Mouse (Mus musculus) forebrain, embryonic 16.5 days (tissue): ENCODE measurements at regions not wholly inside any gene's neighbourhood (a gene's known extent, or its start where the extent isn't known, plus 50 kb on each side); places are given as distances from the start of the nearest gene placed in this dataset.

ENCODE experiments used
- ATAC-seq: fragments of 200-750 bp; cut with Nextera tagmentation; 2 replicates; pipeline ENCODE4 v1.8.0; 2017; ENCODE audit warnings: mild to moderate bottlenecking, moderate library complexity
- H3K27ac ChIP-seq: fragments of 300-500 bp; sonication (generic); 2 replicates; pipeline ENCODE4 v1.5.1; 2014; ENCODE audit warnings: low read length, control low read depth
- H3K27me3 ChIP-seq: fragments of 300-500 bp; sonication (generic); replicated peaks from 2 replicates; pipeline ENCODE4 v1.6.1; 2014; ENCODE audit warnings: low read length; ENCODE audit not compliant: control insufficient read depth, insufficient read depth
- H3K36me3 ChIP-seq: fragments of 300-500 bp; sonication (generic); 2 replicates; pipeline ENCODE4 v1.6.1; 2014; ENCODE audit not compliant: control insufficient read depth, insufficient read depth
- H3K4me1 ChIP-seq: fragments of 300-500 bp; sonication (generic); replicated peaks from 2 replicates; pipeline ENCODE4 v1.6.1; 2014; ENCODE audit warnings: low read length; ENCODE audit not compliant: control insufficient read depth, insufficient read depth
- H3K4me2 ChIP-seq: fragments of 300-500 bp; sonication (generic); 2 replicates; pipeline ENCODE4 v1.6.1; 2014; ENCODE audit warnings: mild to moderate bottlenecking, low read length, control low read depth
- H3K4me3 ChIP-seq: fragments of 300-500 bp; sonication (generic); replicated peaks from 2 replicates; pipeline ENCODE4 v1.5.1; 2014; ENCODE audit warnings: mild to moderate bottlenecking, low read length, control low read depth
- H3K9ac ChIP-seq: fragments of 300-500 bp; sonication (generic); replicated peaks from 2 replicates; pipeline ENCODE4 v1.6.1; 2014; ENCODE audit warnings: low read depth, low read length, control low read depth
- H3K9me3 ChIP-seq: fragments of 300-500 bp; sonication (generic); 2 replicates; pipeline ENCODE4 v1.6.1; 2016; ENCODE audit warnings: low read length; ENCODE audit not compliant: control insufficient read depth
- WGBS: fragments of 180-500 bp; shearing (Covaris S2); extraction: QIAGEN DNeasy Blood & Tissue Kit; methylation state at CpG from one replicate; pipeline ENCODE4 v1.1.7; 2014; 5-methylcytosine and 5-hydroxymethylcytosine counted together

GRCm38 (mm10) chr5:100249757-100250156, 90.1 kb upstream of the Tmem150c start:
- Histone ChIP-seq H3K36me3 (no peaks in the 10 kb centered on the region), H3K9ac (no peak overlapping the region), H3K4me3 (no peak overlapping the region), H3K4me1 (no peaks in the 10 kb centered on the region), H3K27me3 (no peaks in the 10 kb centered on the region), H3K4me2 (no peak overlapping the region), H3K9me3 (no peaks in the 10 kb centered on the region), H3K27ac (no peak overlapping the region)
- WGBS, result 63% methylated on average over 3 of the region's 3 CpGs
- ATAC-seq, result no peak

GRCm38 (mm10) chr5:100248611-100249010, 89.0 kb upstream of the Tmem150c start:
- Histone ChIP-seq H3K4me2 (no peak overlapping the region), H3K9ac (no peak overlapping the region), H3K4me1 (no peaks in the 10 kb centered on the region), H3K27ac (no peak overlapping the region), H3K4me3 (no peak overlapping the region), H3K27me3 (no peaks in the 10 kb centered on the region), H3K36me3 (no peaks in the 10 kb centered on the region), H3K9me3 (no peaks in the 10 kb centered on the region)
- 78% methylated on average over 5 of the region's 5 CpGs for WGBS
- no peak for ATAC-seq

GRCm38 (mm10) chr5:100246709-100247108, 87.1 kb upstream of the Tmem150c start:
- H3K27ac ChIP-seq, result no peak overlapping the region
- WGBS, result 100% methylated on average over 2 of the region's 2 CpGs
- no peak for ATAC-seq

GRCm38 (mm10) chr5:100244811-100245210, 85.2 kb upstream of the Tmem150c start:
- Histone ChIP-seq H3K4me1 (no peaks in the 10 kb centered on the region), H3K4me3 (no peak overlapping the region), H3K9ac (no peak overlapping the region), H3K9me3 (no peaks in the 10 kb centered on the region), H3K27ac (no peak overlapping the region), H3K27me3 (no peaks in the 10 kb centered on the region), H3K4me2 (no peak overlapping the region), H3K36me3 (no peaks in the 10 kb centered on the region)
- ATAC-seq, result no peak
- WGBS, result 67% methylated on average over 3 of the region's 3 CpGs

More at GRCm38 (mm10) chr5:100246709-100247108, 87.1 kb upstream of the Tmem150c start:
- no peaks in the 10 kb centered on the region for H3K9me3 ChIP-seq
- no peak overlapping the region for H3K4me2 ChIP-seq
- H3K36me3 ChIP-seq, result no peaks in the 10 kb centered on the region
- no peak overlapping the region for H3K9ac ChIP-seq
- no peak overlapping the region for H3K4me3 ChIP-seq
- no peaks in the 10 kb centered on the region for H3K27me3 ChIP-seq
- H3K4me1 ChIP-seq, result no peaks in the 10 kb centered on the region

- Histone ChIP-seq H3K9ac (no peak overlapping the region), H3K36me3 (no peaks in the 10 kb centered on the region), H3K4me1 (no peaks in the 10 kb centered on the region), H3K9me3 (no peaks in the 10 kb centered on the region), H3K27me3 (no peaks in the 10 kb centered on the region), H3K27ac (no peak overlapping the region), H3K4me3 (no peak overlapping the region), H3K4me2 (no peak overlapping the region)
- WGBS, result 69% methylated on average over 6 of the region's 6 CpGs
- ATAC-seq, result no peak
Measured at GRCm38 (mm10) chr5:100240876-100241275, 81.3 kb upstream of the Tmem150c start.

- WGBS, result 64% methylated on average over 7 of the region's 7 CpGs
- H3K9ac ChIP-seq, result no peak overlapping the region
- H3K36me3 ChIP-seq, result no peaks in the 10 kb centered on the region
- H3K27me3 ChIP-seq, result no peaks in the 10 kb centered on the region
- no peak overlapping the region for H3K4me2 ChIP-seq
- no peaks in the 10 kb centered on the region for H3K4me1 ChIP-seq
- no peak overlapping the region for H3K27ac ChIP-seq
- no peaks in the 10 kb centered on the region for H3K9me3 ChIP-seq
- no peak overlapping the region for H3K4me3 ChIP-seq
- ATAC-seq, result no peak
Measured at GRCm38 (mm10) chr5:100239632-100240031, 80.0 kb upstream of the Tmem150c start.

- ATAC-seq, result no peak
- Histone ChIP-seq H3K27me3 (no peaks in the 10 kb centered on the region), H3K4me1 (no peaks in the 10 kb centered on the region), H3K9me3 (no peaks in the 10 kb centered on the region), H3K36me3 (no peaks in the 10 kb centered on the region), H3K27ac (no peak overlapping the region), H3K4me3 (no peak overlapping the region), H3K9ac (no peak overlapping the region), H3K4me2 (no peak overlapping the region)
- 86% methylated on average over 15 of the region's 15 CpGs for WGBS
Measured at GRCm38 (mm10) chr5:100238287-100239036, 78.9 kb upstream of the Tmem150c start.

- Histone ChIP-seq H3K4me1 (no peaks in the 10 kb centered on the region), H3K27ac (no peak overlapping the region), H3K4me2 (no peak overlapping the region), H3K36me3 (no peaks in the 10 kb centered on the region), H3K27me3 (no peaks in the 10 kb centered on the region), H3K4me3 (no peak overlapping the region), H3K9ac (no peak overlapping the region), H3K9me3 (no peaks in the 10 kb centered on the region)
- no peak for ATAC-seq
- WGBS, result 95% methylated on average over 12 of the region's 12 CpGs
Measured at GRCm38 (mm10) chr5:100237674-100238278, 78.2 kb upstream of the Tmem150c start.

GRCm38 (mm10) chr5:100236277-100236676, 76.7 kb upstream of the Tmem150c start:
- no peak for ATAC-seq
- Histone ChIP-seq H3K4me3 (no peak overlapping the region), H3K9me3 (no peaks in the 10 kb centered on the region), H3K9ac (no peak overlapping the region), H3K27me3 (no peaks in the 10 kb centered on the region), H3K4me1 (peaks cover 5% of the 10 kb centered on the region; the same call in 1 of the 2 replicates), H3K27ac (no peak overlapping the region), H3K36me3 (no peaks in the 10 kb centered on the region), H3K4me2 (no peak overlapping the region)
- WGBS, result 94% methylated on average over 17 of the region's 17 CpGs
